Mouse (Mus musculus): ENCODE data around the gene Sdk1.

- no peak for TF ChIP-seq POLR2A (IDR thresholded peaks at IDR 0.05; ENCODE audit: borderline replicate concordance, low read depth, low read length)
- TF ChIP-seq CTCF (IDR thresholded peaks at IDR 0.05; ENCODE audit: low read depth, low read length) = no peak
These were observed 122.7 kb downstream of the Sdk1 start for GRCm38 (mm10) chr5:141363956-141364355.

Data from bone marrow macrophage, adult 2 months (primary cell).